Mouse (Mus musculus) layer of hippocampus, adult 18-20 months (tissue): Measurements from ENCODE around the gene A730071L15Rik. TPM values are rescaled to one million over a fixed set of nuclear protein-coding genes. Genes with fewer than 3 reads are reported as not detected.

Experiments used
- total RNA-seq, 2 experiments: library from RNA; stranded (reverse); gene quantifications; 2 replicates each; pipeline ENCODE4 v1.2.3; 2021

The A730071L15Rik gene
- total RNA-seq, 2 experiments from 2014 or later: not detected

Other genes starting within 250 kb of the A730071L15Rik start
- gene Gck, start 249.9 kb upstream of the A730071L15Rik start, total RNA-seq: 1 to 10 TPM; 1.9 to 3.4 TPM
- 10 to 100 TPM; 69.3 to 71.0 TPM for gene Ykt6, start 244.3 kb upstream of the A730071L15Rik start, total RNA-seq
- gene Camk2b, start 133.7 kb upstream of the A730071L15Rik start, total RNA-seq: 1,000 to 10,000 TPM; 1,052 to 1,163 TPM
- 100 to 1,000 TPM; 118 to 121 TPM for gene Nudcd3, start 386 bp downstream of the A730071L15Rik start, total RNA-seq
- under 1 TPM; 0.20 to 0.32 TPM for gene Npc1l1, start 30.1 kb downstream of the A730071L15Rik start, total RNA-seq
- gene Ddx56, start 67.7 kb downstream of the A730071L15Rik start, total RNA-seq: 10 to 100 TPM; 42.2 to 46.8 TPM
- 100 to 1,000 TPM; 109 to 114 TPM for gene Tmed4, start 74.8 kb downstream of the A730071L15Rik start, total RNA-seq
- 100 to 1,000 TPM; 212 to 218 TPM for gene Ogdh, start 91.6 kb downstream of the A730071L15Rik start, total RNA-seq
- 100 to 1,000 TPM; 169 to 174 TPM for gene Zmiz2, start 189.0 kb downstream of the A730071L15Rik start, total RNA-seq
- gene Ppia, start 215.4 kb downstream of the A730071L15Rik start, total RNA-seq: 1,000 to 10,000 TPM; 1,682 to 1,687 TPM
- 10 to 100 TPM; 36.3 to 45.4 TPM for gene H2afv, start 244.4 kb downstream of the A730071L15Rik start, total RNA-seq